Mouse (Mus musculus) right cerebral cortex, postnatal 25 days (tissue): ENCODE results near the gene Fbxo41.
"Not testable (repeated sequence)": the region's sequence is repeated elsewhere in the genome, so short reads cannot be mapped to it uniquely, and the experiment has no call there.

Experiments used
- DNase-seq: peaks from one replicate; pipeline ENCODE4 v3.0.0; 2022

The Fbxo41 gene

DNA sequence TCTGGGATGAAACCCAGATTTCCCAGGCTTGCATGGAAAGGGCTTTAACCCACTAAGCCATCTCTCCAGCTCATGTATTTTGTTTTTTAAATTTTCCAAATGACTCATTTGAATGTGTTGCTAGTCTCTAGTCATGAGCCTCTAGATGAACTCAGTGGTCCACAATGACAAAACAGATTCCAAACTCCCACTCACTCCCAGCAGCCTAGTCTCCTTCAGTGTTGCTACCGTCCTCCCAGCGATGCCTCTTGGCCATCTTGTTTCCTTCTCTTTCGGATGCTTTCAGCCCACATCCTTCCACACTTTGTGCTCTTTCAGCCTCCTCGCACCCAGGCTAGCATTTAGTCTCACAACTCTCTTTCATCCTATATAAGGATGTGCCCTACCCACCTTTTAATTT lies 12.5 kb downstream of the Fbxo41 start:
- DNase-seq: no peak

DNA sequence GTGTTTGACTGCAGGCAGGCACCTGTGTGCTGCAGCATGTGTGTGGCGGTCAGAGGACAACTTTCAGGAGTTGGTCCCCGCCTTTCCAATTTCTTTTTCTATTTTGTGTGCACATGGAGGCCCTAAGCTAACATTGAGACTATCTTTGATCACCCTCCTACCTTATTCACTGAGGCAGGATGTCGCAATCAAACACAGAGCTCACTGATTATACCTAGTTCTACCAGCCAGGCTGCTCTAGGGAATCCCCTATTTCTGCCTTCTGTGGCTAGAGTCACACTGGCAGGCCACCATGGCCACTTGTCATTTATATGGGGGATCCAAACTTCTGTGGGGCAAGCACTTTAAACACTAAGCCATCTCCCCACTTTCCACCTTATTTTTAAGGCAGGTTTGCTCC lies 13.1 kb downstream of the Fbxo41 start:
- DNase-seq: no peak

DNA sequence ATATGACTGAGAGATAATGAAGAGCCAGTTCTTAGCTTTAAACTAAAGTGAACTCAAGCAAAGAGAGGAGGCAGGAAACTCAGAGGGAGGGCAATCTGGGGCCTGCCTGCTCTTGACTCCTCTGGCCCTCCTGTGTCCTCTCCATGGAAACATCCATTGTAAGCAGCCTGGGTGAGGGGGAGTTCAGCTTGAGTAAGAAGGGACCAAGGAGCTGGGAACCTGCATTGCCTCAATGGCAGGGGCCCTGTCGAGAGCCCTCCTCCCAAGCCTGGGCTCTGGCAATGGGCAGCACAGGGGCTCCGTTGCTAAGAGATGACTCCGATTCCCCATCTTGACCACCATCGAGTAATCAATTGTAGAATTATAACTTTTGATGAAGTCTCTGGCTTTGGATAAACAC lies 14.3 kb downstream of the Fbxo41 start:
- DNase-seq: no peak

DNA sequence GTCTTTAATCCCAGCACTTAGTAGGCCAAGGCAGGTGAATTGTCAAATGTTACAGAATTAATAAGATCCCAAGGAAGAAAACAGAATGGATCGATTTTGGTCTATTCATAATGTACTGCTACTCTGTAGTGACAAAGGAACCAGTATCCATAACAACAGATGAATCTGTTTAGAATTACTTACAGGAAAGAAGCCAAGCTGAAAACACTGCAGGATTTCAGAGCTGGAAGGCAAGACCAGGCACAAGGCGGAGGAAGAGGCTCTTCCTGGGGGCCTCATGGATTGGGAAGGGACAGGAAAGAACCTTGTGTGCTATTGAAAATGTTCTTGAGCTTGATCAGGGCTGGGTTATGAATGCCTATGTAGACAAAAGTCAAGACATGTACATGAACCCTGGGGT lies 17.1 kb downstream of the Fbxo41 start:
- DNase-seq: no peak

DNA sequence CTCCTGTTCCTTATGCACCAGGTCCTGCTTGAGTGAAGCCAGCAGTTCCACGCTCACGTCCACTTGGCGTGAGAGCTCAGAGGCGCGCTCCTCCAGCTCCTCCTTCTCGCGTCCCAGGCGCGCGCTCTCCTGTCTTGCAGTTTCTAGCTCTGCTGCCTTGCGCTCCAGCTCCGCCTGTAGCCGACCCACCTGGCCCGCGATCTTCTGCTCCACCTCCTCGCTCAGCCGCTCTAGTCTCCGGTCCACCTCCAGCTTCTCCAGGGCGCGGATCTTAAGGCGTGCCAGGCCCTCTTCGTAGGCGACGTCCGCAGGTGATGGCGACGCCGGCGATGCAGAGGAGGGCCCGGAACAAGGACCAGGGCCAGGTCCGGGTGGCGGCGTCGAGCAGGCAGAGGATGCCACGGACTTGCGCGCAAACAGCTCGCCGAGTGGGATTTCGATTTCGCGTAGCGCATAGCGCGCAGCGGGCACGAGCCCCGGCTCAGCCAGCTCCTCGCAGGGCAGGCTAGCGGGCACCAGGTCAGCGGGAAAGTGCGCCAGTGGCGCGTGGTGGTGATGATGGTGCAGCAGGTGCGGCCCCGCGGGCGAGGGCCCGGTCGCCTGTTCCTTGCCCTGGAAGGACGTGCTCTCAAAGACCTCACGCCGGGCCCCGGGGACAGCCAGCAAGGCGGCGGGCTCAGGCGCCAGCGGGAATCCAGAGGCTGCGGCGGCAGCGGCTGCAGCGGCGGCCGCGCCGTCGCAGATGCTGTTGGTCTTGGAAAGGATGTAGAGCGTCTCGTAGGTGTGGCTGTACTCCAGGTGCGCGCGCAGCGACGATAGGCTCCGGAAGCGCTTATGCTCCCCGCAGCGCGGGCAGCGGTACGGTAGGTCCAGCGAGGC lies 18.7 kb downstream of the Fbxo41 start:
- DNase-seq: no peak

DNA sequence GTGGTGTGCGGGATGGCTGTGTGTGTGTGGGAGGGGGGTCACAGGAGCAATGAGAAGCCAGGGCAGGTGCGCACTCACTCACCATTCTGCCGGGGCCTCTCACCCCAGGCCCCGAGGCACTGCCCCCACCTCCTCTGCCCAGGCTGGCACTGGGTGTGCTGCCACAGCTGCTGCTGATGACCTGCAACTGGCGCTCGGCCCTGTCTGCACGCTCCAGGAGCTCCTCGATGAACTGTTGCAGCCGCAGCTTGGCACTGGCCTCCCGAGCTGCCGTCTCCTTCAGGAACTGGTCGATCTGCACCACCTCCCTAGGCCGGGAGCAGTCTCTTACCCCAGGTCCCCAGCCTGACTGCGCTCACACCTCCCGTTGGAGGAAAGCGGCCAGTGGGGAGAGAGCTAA lies 22.1 kb downstream of the Fbxo41 start:
- no peak for DNase-seq

DNA sequence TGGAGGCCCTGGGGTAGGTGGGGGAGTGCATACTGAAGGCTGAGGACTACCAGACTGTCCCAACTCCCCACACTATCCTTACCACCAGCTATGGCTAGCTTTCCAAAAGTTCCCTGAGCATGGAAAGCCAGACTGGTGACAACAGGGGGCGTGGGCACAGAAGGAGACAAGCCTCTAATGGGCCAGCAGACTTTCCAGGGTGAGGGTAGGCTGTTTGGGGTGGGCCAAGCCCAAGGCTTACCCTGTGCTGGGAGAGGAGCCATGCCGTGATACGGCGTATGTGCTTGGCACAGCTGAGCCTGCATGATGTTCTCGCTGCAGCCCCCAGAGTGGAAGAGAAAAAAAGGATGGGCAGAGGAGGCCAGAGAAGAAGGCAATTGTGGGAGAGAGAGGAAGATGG lies 22.8 kb downstream of the Fbxo41 start:
- no peak for DNase-seq

DNA sequence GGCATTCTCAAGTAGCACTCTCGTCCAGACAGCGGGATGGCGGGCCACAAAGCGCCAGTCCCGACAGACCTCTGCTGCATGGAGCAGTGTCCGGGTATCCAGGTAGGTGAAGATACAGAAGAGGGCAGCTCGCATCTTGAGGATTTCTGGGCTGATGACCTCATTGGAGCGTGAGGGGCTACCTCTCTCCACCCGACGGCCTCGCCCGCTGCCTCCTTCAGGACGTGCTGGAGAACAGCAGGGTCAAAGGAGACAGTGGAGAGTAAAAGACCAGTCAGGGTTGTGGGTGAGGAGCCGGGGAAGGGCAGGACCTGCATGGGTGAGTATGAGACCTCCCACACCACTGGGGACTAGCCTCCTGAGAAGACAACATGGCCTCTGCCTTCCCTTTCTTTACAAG lies 24.4 kb downstream of the Fbxo41 start:
- no peak for DNase-seq

DNA sequence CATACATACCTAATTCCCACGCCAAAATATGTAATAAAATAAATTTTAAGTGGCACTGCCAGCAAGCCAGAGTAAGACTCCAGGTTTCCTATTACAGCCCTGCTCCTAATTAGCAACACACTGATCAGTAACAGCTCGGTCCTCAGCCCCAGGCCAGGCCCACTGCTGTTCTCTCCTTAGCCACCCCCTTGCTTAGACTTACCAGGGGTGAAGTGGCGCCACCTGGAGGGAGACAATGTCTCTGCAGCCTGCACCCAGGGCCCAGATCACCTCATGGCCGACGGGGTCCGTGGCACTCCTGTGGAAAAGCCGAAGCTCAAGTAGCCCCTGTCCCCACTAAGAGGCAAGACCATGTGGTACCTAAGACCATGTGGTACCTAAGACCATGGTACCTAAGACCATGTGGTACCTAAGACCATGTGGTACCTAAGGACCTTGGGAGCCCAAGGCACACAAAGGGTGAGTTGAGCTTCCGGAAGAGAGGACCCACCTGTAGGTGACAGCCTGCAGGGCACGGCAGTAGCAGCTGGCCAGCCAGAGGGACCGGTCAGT lies 25.4 kb downstream of the Fbxo41 start:
- no peak for DNase-seq

DNA sequence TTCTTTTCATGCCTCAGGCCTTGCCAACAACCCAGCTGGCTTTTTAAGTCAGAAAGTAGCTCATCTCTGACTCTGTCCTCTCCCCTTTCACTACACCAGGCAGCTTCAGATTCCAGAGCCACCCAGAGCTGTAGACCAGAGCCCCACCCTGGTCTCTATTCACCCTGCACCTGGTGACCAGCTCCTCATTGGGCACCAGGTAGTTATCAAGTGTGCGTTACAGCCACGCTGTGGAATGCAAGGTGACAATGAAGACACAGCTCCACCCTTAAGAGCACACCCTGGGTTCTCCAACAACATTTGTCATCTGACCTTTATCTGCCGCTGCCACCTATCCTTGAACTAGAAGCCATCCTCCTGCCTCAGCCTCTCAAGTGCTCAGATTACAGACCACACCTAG lies 27.2 kb downstream of the Fbxo41 start:
- no peak for DNase-seq

DNA sequence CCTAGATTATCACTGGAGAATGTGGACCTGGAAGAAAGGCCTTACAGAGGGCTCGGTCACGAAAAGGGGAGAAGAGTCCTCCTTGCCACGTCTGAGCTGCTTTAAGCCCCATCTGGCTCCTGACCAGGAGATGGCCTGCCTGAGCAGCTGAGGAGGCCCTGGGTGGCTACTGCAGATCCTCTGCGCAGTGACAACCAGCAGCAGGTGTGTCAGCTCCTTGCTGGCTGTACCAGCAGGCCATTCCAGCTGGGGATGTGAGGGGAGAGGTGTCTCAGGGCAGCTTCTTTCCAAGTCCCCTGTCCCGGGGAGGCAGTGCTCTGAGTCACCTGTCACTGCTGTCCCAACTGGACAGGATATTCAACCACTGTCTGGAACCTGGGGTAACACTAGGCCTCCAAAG lies 30.3 kb downstream of the Fbxo41 start:
- DNase-seq: no peak

DNA sequence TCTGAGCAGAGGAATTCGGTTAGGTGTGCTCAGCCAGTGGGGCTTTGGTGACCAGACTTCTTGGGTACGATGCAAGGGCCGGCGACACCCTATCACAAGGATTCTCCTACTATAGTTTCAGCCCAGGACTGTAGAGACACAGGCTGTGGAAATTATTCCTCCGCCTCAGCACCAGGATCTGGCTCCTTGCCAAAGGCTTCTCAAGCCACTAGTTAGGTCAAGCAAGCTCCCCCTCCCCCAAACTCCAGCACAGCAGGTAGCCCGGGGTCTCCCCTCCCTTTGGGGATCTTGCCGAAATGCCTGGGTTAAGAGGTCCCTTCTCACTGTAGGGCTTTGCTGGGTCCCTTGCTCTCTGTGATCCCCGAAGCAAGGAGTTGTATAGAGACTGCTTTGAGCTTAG lies 30.8 kb downstream of the Fbxo41 start:
- DNase-seq: no peak

DNA sequence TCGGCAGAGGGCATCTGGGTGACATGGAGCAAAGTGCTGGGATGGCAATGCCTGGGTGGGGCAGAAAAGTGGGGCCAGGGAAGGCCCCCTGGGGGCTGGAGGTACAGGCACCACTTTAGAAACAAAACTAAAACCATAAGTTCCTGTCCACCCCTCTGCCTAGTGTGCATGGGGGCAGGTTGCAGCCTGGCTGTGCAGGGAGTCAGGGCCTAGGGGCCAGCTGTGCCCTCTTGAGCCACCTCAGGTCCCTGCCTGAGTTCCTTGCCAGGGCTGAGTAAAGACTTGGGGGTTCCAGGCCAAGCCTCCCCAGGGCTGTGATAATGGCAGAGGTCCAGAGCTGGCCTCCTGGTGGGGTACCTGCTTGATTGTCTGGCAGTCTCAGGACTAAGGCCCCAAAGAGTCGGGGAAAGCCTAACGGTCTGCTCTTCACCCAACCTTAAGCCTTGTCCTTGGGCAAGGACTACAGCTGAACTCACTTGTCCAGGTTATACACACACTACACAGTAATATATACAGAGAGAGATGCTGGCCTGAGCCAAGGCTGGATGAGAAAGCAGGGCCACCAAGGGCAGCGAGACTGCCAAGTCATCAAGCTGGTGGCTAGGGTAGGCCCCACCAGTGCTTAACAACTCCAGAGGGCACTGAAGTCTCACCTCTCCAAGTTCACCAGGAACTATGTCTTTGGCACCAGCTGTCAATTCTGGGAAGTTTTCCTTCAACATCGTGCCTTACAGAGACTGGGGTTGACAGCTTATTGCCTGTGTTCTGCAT lies 32.9 kb downstream of the Fbxo41 start:
- no peak for DNase-seq

DNA sequence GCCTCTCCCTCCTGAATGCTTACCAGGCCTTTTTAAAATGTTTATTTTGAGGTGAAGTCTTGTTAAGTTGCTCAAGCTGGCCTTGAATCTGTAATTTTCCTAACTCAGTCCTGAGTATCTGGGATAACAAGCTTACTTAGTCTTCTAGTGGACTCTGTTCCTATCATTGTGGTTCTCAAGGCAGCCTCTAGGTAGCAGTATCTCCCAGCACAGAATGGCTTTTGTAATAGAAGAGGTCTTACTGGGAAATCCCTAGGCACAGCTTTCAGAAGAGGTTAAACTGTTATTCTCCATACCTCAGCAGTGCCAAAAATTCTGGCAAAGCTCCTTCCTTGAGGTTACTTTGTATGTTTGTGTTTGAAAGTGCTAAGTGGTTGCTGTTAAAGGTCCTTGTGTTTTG lies 37.4 kb downstream of the Fbxo41 start:
- no peak for DNase-seq

DNA sequence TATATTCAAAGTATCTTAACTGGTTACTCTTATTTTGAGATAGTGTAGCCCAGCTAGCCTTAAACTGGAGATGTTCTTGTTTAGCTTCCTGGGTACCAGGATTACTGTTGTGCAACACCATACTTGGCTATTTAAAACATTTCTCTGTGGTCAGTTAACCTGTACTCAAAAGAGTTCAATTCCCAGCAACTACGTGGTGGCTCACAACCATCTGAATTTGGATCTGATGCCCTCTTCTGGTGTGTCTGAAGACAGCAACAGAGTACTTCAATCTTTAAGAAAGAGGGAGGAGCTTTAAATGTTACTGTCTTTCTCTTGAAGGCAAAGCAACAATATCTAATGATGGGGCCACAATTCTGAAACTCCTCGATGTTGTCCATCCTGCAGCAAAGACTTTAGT lies 43.2 kb downstream of the Fbxo41 start:
- DNase-seq: no peak

DNA sequence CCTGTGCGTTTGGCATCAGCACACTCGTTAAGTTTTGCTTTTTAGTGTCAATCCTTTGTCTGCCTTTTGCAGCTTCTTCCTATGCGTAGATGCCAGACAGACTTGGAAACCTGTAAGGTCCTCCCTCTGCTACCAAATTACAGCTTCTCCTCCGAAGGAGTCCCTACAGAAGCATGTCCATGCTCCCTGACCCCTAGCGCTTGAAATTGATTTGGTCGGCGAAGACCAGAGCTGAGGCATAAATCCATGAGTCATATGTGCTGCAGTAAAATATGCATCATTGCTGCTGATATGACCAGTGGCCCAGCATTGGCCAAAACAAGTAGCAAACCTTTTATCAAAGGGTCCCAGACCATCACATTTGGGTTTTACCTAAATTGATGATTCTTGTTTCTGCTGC lies 50.0 kb downstream of the Fbxo41 start:
- DNase-seq: no peak

DNA sequence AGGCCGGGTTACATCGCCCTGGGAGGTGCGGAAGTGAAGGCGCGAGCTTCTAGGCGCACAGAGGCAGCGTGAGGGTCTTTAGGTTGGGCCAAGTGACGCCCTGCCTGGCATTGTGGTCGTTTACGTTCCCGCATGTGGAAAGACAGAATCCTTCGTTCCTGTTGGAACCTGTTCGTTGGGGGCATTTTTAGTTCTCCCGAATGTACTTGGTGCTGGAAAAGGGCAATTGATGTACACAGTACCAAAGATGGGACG lies 50.5 kb downstream of the Fbxo41 start:
- no peak for DNase-seq

DNA sequence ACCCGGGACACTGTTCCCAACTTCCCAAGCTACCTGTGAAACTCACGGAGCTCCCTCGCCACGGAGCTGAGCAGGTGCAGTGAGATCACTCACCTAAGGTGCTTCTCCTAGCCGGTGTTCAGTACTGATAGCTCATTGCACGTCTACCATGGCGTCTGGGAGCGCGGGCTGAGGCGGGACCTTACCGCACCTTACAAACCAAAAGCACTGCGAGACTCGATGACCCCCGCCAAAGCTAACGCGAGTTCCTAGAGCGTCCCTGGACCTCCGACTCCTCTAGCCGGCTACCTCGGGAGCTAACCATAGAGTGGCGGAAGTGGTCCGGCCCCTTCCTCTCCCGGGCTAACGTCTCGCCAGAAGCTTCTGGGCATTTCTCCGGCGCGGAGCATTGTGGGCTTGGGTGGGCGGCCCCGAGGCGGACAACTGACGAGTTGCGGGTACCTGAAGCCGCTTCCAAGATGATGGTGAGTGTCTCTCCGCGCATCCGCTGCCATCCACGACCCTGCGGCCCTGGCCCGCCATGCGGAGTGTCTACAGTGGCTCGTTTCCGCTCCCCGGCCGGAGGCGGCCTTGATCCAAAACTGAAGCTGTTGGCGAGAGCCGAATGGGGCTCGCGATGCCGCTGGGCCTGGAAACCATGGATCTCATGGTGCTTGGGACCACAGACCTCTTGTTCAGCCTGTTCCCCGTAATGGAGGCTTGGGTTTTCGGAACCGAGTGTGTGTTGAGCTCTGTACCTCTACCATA lies 51.0 kb downstream of the Fbxo41 start, which contains the start of gene Pradc1:
Gene Pradc1, minus strand, starts transcription at position 307 of the 747 bp plus-strand sequence.
- DNase-seq: peak; percentile 96

DNA sequence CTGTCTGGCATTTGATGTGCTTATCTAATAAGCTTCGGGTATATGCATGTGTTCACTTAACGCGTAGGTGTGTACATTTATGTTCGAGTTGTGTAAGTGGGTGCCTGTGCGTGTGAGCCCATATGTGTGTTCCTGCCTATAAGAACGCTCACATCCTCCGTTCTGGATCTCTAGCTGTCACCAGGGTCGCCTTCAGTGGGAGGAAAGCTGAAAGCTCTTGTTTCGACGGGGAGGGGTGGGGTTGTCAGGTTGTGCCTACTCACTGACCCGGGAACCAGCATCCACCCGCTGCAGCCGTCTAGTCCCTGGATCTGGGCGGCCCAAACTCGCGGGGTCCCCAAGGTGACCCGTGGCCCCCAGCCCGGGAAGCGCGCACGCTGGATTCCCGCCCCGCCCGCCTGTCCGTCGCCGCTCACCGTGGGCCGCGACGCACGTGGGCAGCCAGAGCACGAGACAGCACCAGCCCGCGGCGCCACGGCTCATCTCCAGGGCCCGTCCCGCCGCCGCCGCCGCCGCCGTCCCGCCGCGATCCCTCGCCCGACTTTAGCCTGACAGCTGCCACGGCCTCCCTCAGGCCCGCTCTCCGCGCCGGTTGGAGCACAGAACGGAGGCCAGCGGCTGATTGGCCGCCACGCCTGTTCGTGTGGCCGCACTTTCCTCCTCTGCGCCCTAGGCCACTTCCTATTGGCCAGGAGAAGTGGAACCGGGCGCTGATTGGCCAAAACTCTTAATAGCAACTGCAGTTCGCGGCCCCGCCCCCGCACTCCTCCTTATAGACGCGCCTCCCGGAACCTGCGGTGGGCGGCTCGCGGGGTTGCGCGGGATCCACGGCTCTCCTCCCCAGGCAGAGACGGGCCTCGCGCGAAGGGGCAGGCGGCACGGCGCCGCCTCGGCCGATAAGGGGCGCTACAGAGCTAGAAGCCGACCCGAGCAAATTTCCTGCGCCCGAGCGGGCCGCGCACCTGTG lies 51.8 kb downstream of the Fbxo41 start, which contains the start of gene Cct7:
Gene Cct7, plus strand, starts transcription at position 818 of the 967 bp plus-strand sequence.
- peak; percentile 99 for DNase-seq

DNA sequence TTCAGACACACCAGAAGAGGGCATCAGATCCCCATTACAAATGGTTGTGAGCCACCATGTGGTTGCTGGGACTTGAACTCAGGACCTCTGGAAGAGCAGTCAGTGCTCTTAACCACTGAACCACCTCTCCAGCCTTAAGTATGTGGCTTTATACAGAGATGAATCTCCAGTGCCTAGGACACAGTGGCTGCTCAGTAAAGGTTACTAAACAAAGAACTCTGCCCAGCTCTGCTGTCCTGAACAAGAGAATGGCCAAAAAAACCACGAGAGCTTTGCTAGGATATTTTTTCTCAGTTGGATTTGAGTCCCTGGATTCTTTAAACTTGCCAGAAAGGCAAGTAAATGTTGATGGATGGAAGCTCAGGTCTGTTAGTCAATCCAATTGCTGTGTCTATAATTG lies 52.7 kb downstream of the Fbxo41 start:
- not testable (repeated sequence) for DNase-seq

DNA sequence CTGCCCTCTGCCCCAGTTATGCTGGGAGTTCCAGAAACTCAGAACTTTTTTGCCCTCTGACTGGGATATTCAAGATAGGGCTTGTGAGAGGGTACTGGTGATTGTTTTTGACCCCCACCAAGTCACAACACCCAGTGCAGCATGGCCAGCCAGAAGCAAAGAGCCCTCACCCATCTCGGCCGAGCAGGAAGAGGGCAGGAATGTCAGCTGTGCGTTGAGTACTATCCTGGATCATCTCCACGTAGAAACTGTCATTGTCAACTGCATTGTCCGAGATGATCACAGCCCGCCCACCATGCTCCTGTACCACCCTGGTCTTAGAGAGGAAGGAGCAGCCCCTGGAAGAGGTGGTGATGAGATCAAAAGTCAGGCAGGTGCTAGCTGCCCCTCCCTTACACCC lies 55.4 kb downstream of the Fbxo41 start:
- no peak for DNase-seq

DNA sequence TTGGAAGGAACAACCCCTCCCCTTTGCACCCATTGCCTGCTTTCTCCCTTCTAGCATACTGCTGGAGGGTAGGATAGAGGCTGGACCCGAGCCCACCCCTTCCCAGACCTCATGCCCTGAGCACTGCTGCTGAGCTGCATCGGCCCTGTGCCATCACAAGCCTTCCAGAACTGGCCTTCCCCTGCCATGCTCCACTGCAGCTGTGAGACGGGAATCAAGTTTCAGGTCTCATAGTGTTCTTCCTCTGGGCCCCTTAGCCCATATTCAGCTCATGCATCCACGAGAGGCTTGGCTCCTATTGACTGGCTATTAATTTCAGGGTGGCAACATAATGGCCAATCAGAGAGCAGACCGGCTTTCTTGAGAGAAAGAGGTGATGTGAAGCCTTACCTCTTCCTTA lies 57.5 kb downstream of the Fbxo41 start:
- no peak for DNase-seq
